Mouse (Mus musculus) liver, embryonic 13.5 days (tissue): Measurements from ENCODE around the gene Il1rap. TPM values are rescaled to one million over a fixed set of nuclear protein-coding genes. Genes with fewer than 3 reads are reported as not detected.

Source experiments
- ATAC-seq: fragments of 200-750 bp; cut with Nextera tagmentation; 2 replicates; pipeline ENCODE4 v1.8.0; 2017; ENCODE audit warnings: low read depth, mild to moderate bottlenecking, moderate number of reproducible peaks, moderate library complexity
- DNase-seq: peaks from one replicate; pipeline ENCODE4 v3.0.0; 2022
- H3K27ac ChIP-seq: fragments of 300-500 bp; sonication (generic); 2 replicates; pipeline ENCODE4 v1.5.1; 2015; ENCODE audit warnings: moderate library complexity, mild to moderate bottlenecking, inconsistent platforms
- H3K27me3 ChIP-seq: fragments of 300-500 bp; sonication (generic); 2 replicates; pipeline ENCODE4 v1.6.1; 2015; ENCODE audit warnings: mild to moderate bottlenecking, inconsistent platforms
- H3K36me3 ChIP-seq: fragments of 300-500 bp; sonication (generic); 2 replicates; pipeline ENCODE4 v1.6.1; 2015; ENCODE audit warnings: mild to moderate bottlenecking, inconsistent platforms
- H3K4me1 ChIP-seq: fragments of 300-500 bp; sonication (generic); replicated peaks from 2 replicates; pipeline ENCODE4 v1.6.1; 2015; ENCODE audit warnings: inconsistent platforms
- H3K4me2 ChIP-seq: fragments of 300-500 bp; sonication (generic); 2 replicates; pipeline ENCODE4 v1.6.1; 2015; ENCODE audit warnings: inconsistent platforms, mild to moderate bottlenecking, moderate library complexity
- H3K4me3 ChIP-seq: fragments of 300-500 bp; sonication (generic); replicated peaks from 2 replicates; pipeline ENCODE4 v1.5.1; 2015; ENCODE audit warnings: mild to moderate bottlenecking, inconsistent platforms
- H3K9ac ChIP-seq: fragments of 300-500 bp; sonication (generic); 2 replicates; pipeline ENCODE4 v1.6.1; 2015; ENCODE audit warnings: mild to moderate bottlenecking, inconsistent platforms
- H3K9me3 ChIP-seq: fragments of 300-500 bp; sonication (generic); replicated peaks from 2 replicates; pipeline ENCODE4 v1.6.1; 2016; ENCODE audit warnings: inconsistent platforms
- WGBS: fragments of 180-500 bp; shearing (Covaris S2); methylation state at CpG from one replicate; pipeline ENCODE4 v1.1.7; 2015; ENCODE audit not compliant: insufficient replicate concordance; 5-methylcytosine and 5-hydroxymethylcytosine counted together
- polyA plus RNA-seq: library from polyadenylated mRNA; unstranded; fragments of >200 nt; fragmentation: Nextera tagmentation; extraction: Ambion mirVana; gene quantifications from 2 replicates; pipeline ENCODE4 v1.2.1, GENCODE M21; 2015

The Il1rap gene
- polyA plus RNA-seq, 1 experiment from 2014 or later = 1.8 TPM

GRCm38 (mm10) chr16:26755381-26756155 is 174.1 kb downstream of the Il1rap start:
- WGBS = 65% methylated on average over 5 of the region's 5 CpGs
- DNase-seq (no peak), ATAC-seq (no peak)
- Histone ChIP-seq H3K4me1 (no peaks in the 10 kb centered on the region), H3K36me3 (no peaks in the 10 kb centered on the region), H3K27ac (no peak overlapping the region), H3K4me2 (no peak overlapping the region), H3K9me3 (no peaks in the 10 kb centered on the region), H3K4me3 (no peak overlapping the region), H3K27me3 (no peaks in the 10 kb centered on the region), H3K9ac (no peak overlapping the region)

GRCm38 (mm10) chr16:26775976-26776375 is 194.5 kb downstream of the Il1rap start:
- no peak overlapping the region for H3K27ac ChIP-seq
- no peaks in the 10 kb centered on the region for H3K27me3 ChIP-seq
- H3K4me1 ChIP-seq = no peaks in the 10 kb centered on the region
- no peak overlapping the region for H3K4me2 ChIP-seq
- DNase-seq = no peak
- no peaks in the 10 kb centered on the region for H3K9me3 ChIP-seq
- H3K36me3 ChIP-seq = no peaks in the 10 kb centered on the region
- 48% methylated on average over 2 of the region's 2 CpGs for WGBS
- ATAC-seq = no peak
- no peak overlapping the region for H3K4me3 ChIP-seq
- H3K9ac ChIP-seq = no peak overlapping the region

GRCm38 (mm10) chr16:26777132-26777531 is 195.6 kb downstream of the Il1rap start:
- Histone ChIP-seq H3K9me3 (no peaks in the 10 kb centered on the region), H3K4me3 (no peak overlapping the region), H3K4me1 (no peaks in the 10 kb centered on the region), H3K36me3 (no peaks in the 10 kb centered on the region), H3K27me3 (no peaks in the 10 kb centered on the region), H3K4me2 (no peak overlapping the region), H3K27ac (no peak overlapping the region), H3K9ac (no peak overlapping the region)
- DNase-seq = no peak
- no peak for ATAC-seq
- WGBS = 10% methylated on average over 1 of the region's 1 CpGs

Other genes starting within 250 kb of the Il1rap start
- gene Cldn1, start 209.9 kb upstream of the Il1rap start, polyA plus RNA-seq = 17.8 and 24.3 TPM in 2 replicates
- not detected in 2 replicates for gene Cldn16, start 118.6 kb upstream of the Il1rap start, polyA plus RNA-seq
- gene Tmem207, start 54.9 kb upstream of the Il1rap start, polyA plus RNA-seq = not detected in 2 replicates